11 mouse cellular contexts compared by ENCODE assay signal in genomic region chr10:40985350-40985749, GRCm38 (mm10).
DNase-seq lines count a peak whose midpoint lies in the region; ATAC-seq lines count a peak whose summit lies in the region.
"Had no signal": no experiment of that assay in that cellular context is flagged by ENCODE, and none has a peak within 500 bp of the region (broad histone marks: within the 10 kb centered on the region; RNA-seq: fewer than 3 reads in every experiment).

No protein-coding gene starts in this region.

- H3K36me3 ChIP-seq in hindbrain, embryonic 10.5 days, result no peaks in the 10 kb centered on the region
- no peaks in the 10 kb centered on the region for H3K36me3 ChIP-seq in hindbrain, embryonic 11.5 days (ENCODE audit: control insufficient read depth, insufficient read depth, low read length)
- H3K36me3 ChIP-seq in embryonic facial prominence, embryonic 13.5 days, result no peaks in the 10 kb centered on the region
- no peaks in the 10 kb centered on the region for H3K36me3 ChIP-seq in limb, embryonic 11.5 days (ENCODE audit: control insufficient read depth, insufficient read depth, low read length)

- H3K4me3 ChIP-seq in hindbrain, embryonic 10.5 days, result peak overlapping the region; percentile 30; the same call in 1 of the 2 replicates
- H3K4me3 ChIP-seq in hindbrain, embryonic 11.5 days (ENCODE audit: low read depth, low read length), result no peak overlapping the region
- no peak overlapping the region for H3K4me3 ChIP-seq in embryonic facial prominence, embryonic 13.5 days
- H3K4me3 ChIP-seq in limb, embryonic 11.5 days (ENCODE audit: low read depth, low read length), result no peak overlapping the region

- H3K27ac ChIP-seq in hindbrain, embryonic 10.5 days, result no peak overlapping the region
- no peak overlapping the region for H3K27ac ChIP-seq in hindbrain, embryonic 11.5 days (ENCODE audit: low read depth, low read length)
- H3K27ac ChIP-seq in embryonic facial prominence, embryonic 13.5 days, result no peak overlapping the region
- H3K27ac ChIP-seq in limb, embryonic 11.5 days (replicated peaks; ENCODE audit: low read depth, low read length), result no peak overlapping the region

- no peak for ATAC-seq in hindbrain, embryonic 11.5 days (ENCODE audit: low FRiP score)
- no peak for ATAC-seq in embryonic facial prominence, embryonic 13.5 days (ENCODE audit: insufficient number of reproducible peaks, insufficient read depth, low FRiP score, low TSS enrichment, low read depth)
- no peak for ATAC-seq in limb, embryonic 11.5 days (ENCODE audit: insufficient number of reproducible peaks, low FRiP score, low TSS enrichment, low read depth)
- ATAC-seq: Patski had no signal

- peak; percentile 10 for DNase-seq in hindbrain, embryonic 10.5 days (ENCODE audit: low spot score)
- DNase-seq in hindbrain, embryonic 11.5 days (ENCODE audit: low spot score), result no peak
- peak; percentile 36 for DNase-seq in MN1 (ENCODE audit: low spot score)
- DNase-seq in limb, embryonic 11.5 days (ENCODE audit: low spot score), result no peak
- no peak for DNase-seq in testis, postnatal 14 days (ENCODE audit: low spot score)
- no peak for DNase-seq in layer of hippocampus, postnatal 14 days (ENCODE audit: low spot score in 2 of 2)
- no peak for DNase-seq in T-cell, adult 2 months (ENCODE audit: low spot score)
- DNase-seq: lung, postnatal 14 days; thymus, postnatal 4 days had no signal

- no peaks in the 10 kb centered on the region for H3K27me3 ChIP-seq in hindbrain, embryonic 10.5 days (ENCODE audit: insufficient read depth, poor library complexity, severe bottlenecking)
- no peaks in the 10 kb centered on the region for H3K27me3 ChIP-seq in hindbrain, embryonic 11.5 days (ENCODE audit: control insufficient read depth, insufficient read depth, low read length)
- no peaks in the 10 kb centered on the region for H3K27me3 ChIP-seq in embryonic facial prominence, embryonic 13.5 days
- no peaks in the 10 kb centered on the region for H3K27me3 ChIP-seq in limb, embryonic 11.5 days (ENCODE audit: control insufficient read depth, insufficient read depth, low read length)

- no peaks in the 10 kb centered on the region for H3K9me3 ChIP-seq in hindbrain, embryonic 10.5 days
- H3K9me3 ChIP-seq in hindbrain, embryonic 11.5 days (ENCODE audit: control insufficient read depth, low read length), result no peaks in the 10 kb centered on the region
- H3K9me3 ChIP-seq in embryonic facial prominence, embryonic 13.5 days, result no peaks in the 10 kb centered on the region
- no peaks in the 10 kb centered on the region for H3K9me3 ChIP-seq in limb, embryonic 11.5 days (ENCODE audit: control insufficient read depth, low read length)

- no peak overlapping the region for H3K4me2 ChIP-seq in hindbrain, embryonic 11.5 days (replicated peaks; ENCODE audit: low read depth, low read length)
- H3K4me2 ChIP-seq in embryonic facial prominence, embryonic 13.5 days, result peak overlapping the region; percentile 28
- peak overlapping the region; percentile 29; the same call in 1 of the 2 replicates for H3K4me2 ChIP-seq in limb, embryonic 11.5 days (ENCODE audit: low read depth, severe bottlenecking)

- H3K9ac ChIP-seq in hindbrain, embryonic 11.5 days (ENCODE audit: low read depth, low read length), result no peak overlapping the region
- H3K9ac ChIP-seq in embryonic facial prominence, embryonic 13.5 days, result no peak overlapping the region; the same call in 1 of the 2 replicates
- H3K9ac ChIP-seq in limb, embryonic 11.5 days (ENCODE audit: low read length), result 0 out of 2 replicates have a peak overlapping the region, but pooled peaks have one; percentile 40

- WGBS in hindbrain, embryonic 10.5 days, result 26% methylated on average over 13 of the region's 13 CpGs
- WGBS in hindbrain, embryonic 11.5 days, result 42% methylated on average over 8 of the region's 13 CpGs
- WGBS in embryonic facial prominence, embryonic 13.5 days, result 19% methylated on average over 10 of the region's 13 CpGs
- 48% methylated on average over 8 of the region's 13 CpGs for WGBS in limb, embryonic 11.5 days

- peaks cover 5% of the 10 kb centered on the region for H3K4me1 ChIP-seq in hindbrain, embryonic 10.5 days (replicated peaks)
- H3K4me1 ChIP-seq in hindbrain, embryonic 11.5 days (replicated peaks; ENCODE audit: control insufficient read depth, insufficient read depth, low read length), result no peaks in the 10 kb centered on the region
- H3K4me1 ChIP-seq in embryonic facial prominence, embryonic 13.5 days, result peaks cover 3% of the 10 kb centered on the region
- H3K4me1 ChIP-seq in limb, embryonic 11.5 days (ENCODE audit: control insufficient read depth, insufficient read depth, low read length), result no peaks in the 10 kb centered on the region

Comparison
In these comparisons a context has a peak if more than half of its experiments do, and no peak if none do; other contexts are left out.
1. DNase-seq: peak in hindbrain, embryonic 10.5 days (single experiment) and MN1 (single experiment); none in hindbrain, embryonic 11.5 days (single experiment), limb, embryonic 11.5 days (single experiment), testis, postnatal 14 days (single experiment), layer of hippocampus, postnatal 14 days (0 of 2) and T-cell, adult 2 months (single experiment).